20 mouse cellular contexts compared by ENCODE assay signal in genomic region chr10:45236304-45236703, GRCm38 (mm10). TPM values are rescaled to one million over a fixed set of nuclear protein-coding genes. Genes with fewer than 3 reads are reported as not detected.
"Had no signal": no experiment of that assay in that cellular context is flagged by ENCODE, and none has a peak within 500 bp of the region (broad histone marks: within the 10 kb centered on the region; RNA-seq: fewer than 3 reads in every experiment).

No protein-coding gene starts in this region.

- ATAC-seq: liver, postnatal 0 days; lung, postnatal 0 days; midbrain, embryonic 13.5 days; midbrain, embryonic 15.5 days had no signal

- H3K36me3 ChIP-seq: lung, embryonic 15.5 days; midbrain, embryonic 13.5 days; midbrain, embryonic 15.5 days; neural tube, embryonic 13.5 days; neural tube, embryonic 15.5 days; stomach, embryonic 15.5 days had no signal

- H3K9me3 ChIP-seq: lung, embryonic 15.5 days; midbrain, embryonic 13.5 days; midbrain, embryonic 15.5 days; neural tube, embryonic 13.5 days; neural tube, embryonic 15.5 days; stomach, embryonic 15.5 days had no signal

- H3K27ac ChIP-seq: lung, embryonic 15.5 days; macrophage; midbrain, embryonic 13.5 days; midbrain, embryonic 15.5 days; neural tube, embryonic 13.5 days; neural tube, embryonic 15.5 days; stomach, embryonic 15.5 days; stomach, postnatal 0 days had no signal

- H3K27me3 ChIP-seq: lung, embryonic 15.5 days; megakaryocyte, embryonic 14.5 days; midbrain, embryonic 13.5 days; midbrain, embryonic 15.5 days; neural tube, embryonic 13.5 days; neural tube, embryonic 15.5 days; stomach, embryonic 15.5 days had no signal

- H3K4me1 ChIP-seq: lung, embryonic 15.5 days; midbrain, embryonic 13.5 days; midbrain, embryonic 15.5 days; neural tube, embryonic 13.5 days; neural tube, embryonic 15.5 days; stomach, embryonic 15.5 days had no signal

- DNase-seq: liver, postnatal 0 days; lung, adult 2 months; lung, postnatal 14 days; lung, postnatal 36 days; right cerebral cortex, postnatal 14 days; thymus, adult 2 months; thymus, postnatal 25 days had no signal

- H3K4me3 ChIP-seq: lung, embryonic 15.5 days; megakaryocyte, embryonic 14.5 days; midbrain, embryonic 13.5 days; midbrain, embryonic 15.5 days; neural tube, embryonic 13.5 days; neural tube, embryonic 15.5 days; stomach, embryonic 15.5 days had no signal

RNA-seq across cellular contexts. Expression of gene Popdc3, which starts 58.4 kb away (rescaled TPM):
- total RNA-seq: megakaryocyte progenitor cell, adult 5-6 weeks; monocyte, adult 5-6 weeks had no signal
- polyA plus RNA-seq: liver, postnatal 0 days; macrophage; testis, adult 2 months had no signal
